Mouse (Mus musculus) olfactory bulb, adult 2 months (tissue): ENCODE data around the gene Tmem239.

ENCODE experiments used
- CTCF ChIP-seq: fragments of 200-500 bp; IDR thresholded peaks from 2 replicates; pipeline ENCODE4 v1.5.1; 2012; ENCODE audit warnings: low read depth, mild to moderate bottlenecking, low read length, moderate library complexity; ENCODE audit not compliant: insufficient read depth
- POLR2A ChIP-seq: fragments of 200-500 bp; IDR thresholded peaks from 2 replicates; pipeline ENCODE4 v1.6.1; 2012; ENCODE audit warnings: mild to moderate bottlenecking, low read depth, low read length, moderate library complexity; ENCODE audit not compliant: insufficient read depth

DNA sequence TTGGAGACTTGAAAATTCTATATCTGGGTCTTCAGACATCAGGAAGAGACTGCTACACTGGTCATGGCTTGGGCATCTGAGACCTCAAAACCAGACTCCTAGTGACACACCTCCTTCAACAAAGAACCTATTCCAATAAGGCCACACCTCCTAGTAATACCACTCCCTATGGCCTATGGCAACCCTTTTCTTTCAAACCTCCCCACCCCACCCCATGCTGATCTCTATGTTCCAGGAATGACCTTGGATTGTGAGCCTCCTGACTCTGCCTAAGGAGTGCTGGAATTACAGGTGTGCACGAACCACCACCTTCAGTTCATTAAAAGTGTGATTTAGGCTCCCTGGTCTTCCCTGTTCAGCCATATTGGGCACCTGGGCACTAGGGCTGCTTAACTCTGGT is 6.2 kb upstream of the Tmem239 start:
- TF ChIP-seq CTCF: no peak
- no peak for TF ChIP-seq POLR2A
